Mouse (Mus musculus) stomach, postnatal 0 days (tissue): ENCODE results near the gene Prr19. TPM values are rescaled to one million over a fixed set of nuclear protein-coding genes. Genes with fewer than 3 reads are reported as not detected.

Source experiments
- ATAC-seq: fragments of 200-750 bp; cut with Nextera tagmentation; 2 replicates; pipeline ENCODE4 v1.8.0; 2017; ENCODE audit not compliant: low FRiP score, low TSS enrichment
- DNase-seq: peaks from one replicate; pipeline ENCODE4 v3.0.0-alpha.2; 2016; ENCODE audit warnings: low spot score
- H3K27ac ChIP-seq: fragments of 300-500 bp; sonication (generic); replicated peaks from 2 replicates; pipeline ENCODE4 v1.5.1; 2014; ENCODE audit warnings: mild to moderate bottlenecking, control low read depth
- H3K27me3 ChIP-seq: fragments of 300-500 bp; sonication (generic); 2 replicates; pipeline ENCODE4 v1.6.1; 2014; ENCODE audit warnings: low read length; ENCODE audit not compliant: control insufficient read depth, insufficient read depth
- H3K36me3 ChIP-seq: fragments of 300-500 bp; sonication (generic); 2 replicates; pipeline ENCODE4 v1.6.1; 2014; ENCODE audit warnings: low read length, mixed read lengths; ENCODE audit not compliant: control insufficient read depth, insufficient read depth
- H3K4me1 ChIP-seq: fragments of 300-500 bp; sonication (generic); replicated peaks from 2 replicates; pipeline ENCODE4 v1.6.1; 2014; ENCODE audit warnings: antibody characterized with exemption; ENCODE audit not compliant: control insufficient read depth, insufficient read depth
- H3K4me2 ChIP-seq: fragments of 300-500 bp; sonication (generic); replicated peaks from 2 replicates; pipeline ENCODE4 v1.6.1; 2014; ENCODE audit warnings: low read depth, mild to moderate bottlenecking, control low read depth, moderate library complexity
- H3K4me3 ChIP-seq: fragments of 300-500 bp; sonication (generic); 2 replicates; pipeline ENCODE4 v1.5.1; 2014; ENCODE audit warnings: low read depth, low read length, control low read depth
- H3K9ac ChIP-seq: fragments of 300-500 bp; sonication (generic); 2 replicates; pipeline ENCODE4 v1.6.1; 2014; ENCODE audit warnings: mild to moderate bottlenecking, low read length, control low read depth, mixed read lengths
- H3K9me3 ChIP-seq: fragments of 300-500 bp; sonication (generic); 2 replicates; pipeline ENCODE4 v1.6.1; 2016; ENCODE audit warnings: low read length; ENCODE audit not compliant: control insufficient read depth
- CTCF ChIP-seq: IDR thresholded peaks from 2 replicates; pipeline ENCODE4 v1.5.1; 2016; ENCODE audit warnings: antibody characterized with exemption, low read depth, mild to moderate bottlenecking, moderate library complexity
- EP300 ChIP-seq: optimal IDR thresholded peaks from 2 replicates; pipeline ENCODE3; 2016; ENCODE audit warnings: antibody characterized with exemption
- WGBS: fragments of 180-500 bp; shearing (Covaris S2); extraction: QIAGEN DNeasy Blood & Tissue Kit; methylation state at CpG from one replicate; pipeline ENCODE4 v1.1.7; 2014; 5-methylcytosine and 5-hydroxymethylcytosine counted together
- polyA plus RNA-seq: library from polyadenylated mRNA; unstranded; fragments of >200 nt; fragmentation: Nextera tagmentation; extraction: Ambion mirVana; gene quantifications from 2 replicates; pipeline ENCODE4 v1.2.1, GENCODE M21; 2015

Gene Prr19
- polyA plus RNA-seq, 1 experiment from 2014 or later: 0.07 TPM

GRCm38 (mm10) chr7:25285511-25286238 lies 15.5 kb upstream of the Prr19 start:
- DNase-seq: no peak
- no peak overlapping the region for H3K9ac ChIP-seq
- peaks cover 54% of the 10 kb centered on the region for H3K36me3 ChIP-seq
- H3K4me1 ChIP-seq: peaks cover 18% of the 10 kb centered on the region
- no peaks in the 10 kb centered on the region for H3K27me3 ChIP-seq
- H3K4me3 ChIP-seq: no peak overlapping the region
- no peak overlapping the region for H3K27ac ChIP-seq
- H3K9me3 ChIP-seq: no peaks in the 10 kb centered on the region
- H3K4me2 ChIP-seq: no peak overlapping the region
- 83% methylated on average over 20 of the region's 20 CpGs for WGBS
- TF ChIP-seq CTCF: no peak
- TF ChIP-seq EP300: no peak
- no peak for ATAC-seq

GRCm38 (mm10) chr7:25286989-25287388 lies 14.2 kb upstream of the Prr19 start:
- Histone ChIP-seq H3K36me3 (peaks cover 60% of the 10 kb centered on the region), H3K27ac (no peak overlapping the region), H3K4me2 (no peak overlapping the region), H3K9ac (no peak overlapping the region), H3K4me1 (peaks cover 10% of the 10 kb centered on the region), H3K4me3 (no peak overlapping the region), H3K27me3 (no peaks in the 10 kb centered on the region), H3K9me3 (no peaks in the 10 kb centered on the region)
- 80% methylated on average over 8 of the region's 8 CpGs for WGBS
- DNase-seq (no peak), ATAC-seq (no peak)
- peak; percentile 54 for TF ChIP-seq CTCF
- TF ChIP-seq EP300: no peak

GRCm38 (mm10) chr7:25288011-25288410 lies 13.2 kb upstream of the Prr19 start:
- ATAC-seq: no peak
- WGBS: 96% methylated on average over 11 of the region's 12 CpGs
- peaks cover 10% of the 10 kb centered on the region for H3K4me1 ChIP-seq

DNA sequence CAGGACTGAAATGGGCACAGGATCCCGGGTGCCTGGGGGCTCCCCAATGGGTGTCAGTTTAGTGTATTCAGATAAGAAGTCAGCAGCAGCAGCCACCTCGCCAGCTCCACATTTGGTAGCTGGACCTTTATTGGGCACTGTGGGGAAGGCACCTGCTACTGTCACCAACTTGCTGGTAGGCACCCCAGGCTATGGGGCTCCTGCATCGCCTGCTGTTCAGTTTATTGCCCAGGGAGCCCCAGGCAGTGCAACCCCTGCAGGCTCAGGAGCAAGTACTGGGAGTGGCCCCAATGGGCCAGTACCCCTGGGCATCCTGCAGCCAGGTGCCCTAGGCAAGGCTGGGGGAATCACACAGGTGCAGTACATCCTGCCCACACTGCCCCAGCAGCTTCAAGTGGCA lies 12.5 kb upstream of the Prr19 start:
- Histone ChIP-seq H3K27me3 (no peaks in the 10 kb centered on the region), H3K27ac (no peak overlapping the region), H3K9me3 (no peaks in the 10 kb centered on the region), H3K4me1 (peaks cover 7% of the 10 kb centered on the region), H3K9ac (no peak overlapping the region), H3K4me2 (no peak overlapping the region), H3K4me3 (no peak overlapping the region), H3K36me3 (peaks cover 68% of the 10 kb centered on the region)
- 90% methylated on average over 3 of the region's 3 CpGs for WGBS
- DNase-seq: no peak
- no peak for TF ChIP-seq CTCF
- no peak for TF ChIP-seq EP300
- ATAC-seq: no peak

More at GRCm38 (mm10) chr7:25288011-25288410, 13.2 kb upstream of the Prr19 start:
- DNase-seq: no peak
- TF ChIP-seq EP300 (no peak), CTCF (no peak)
- Histone ChIP-seq H3K9ac (no peak overlapping the region), H3K9me3 (no peaks in the 10 kb centered on the region), H3K36me3 (peaks cover 64% of the 10 kb centered on the region), H3K27ac (no peak overlapping the region), H3K27me3 (no peaks in the 10 kb centered on the region), H3K4me3 (no peak overlapping the region), H3K4me2 (no peak overlapping the region)

- H3K27ac ChIP-seq: no peak overlapping the region
Observed at GRCm38 (mm10) chr7:25289925-25290324, 11.3 kb upstream of the Prr19 start.

DNA sequence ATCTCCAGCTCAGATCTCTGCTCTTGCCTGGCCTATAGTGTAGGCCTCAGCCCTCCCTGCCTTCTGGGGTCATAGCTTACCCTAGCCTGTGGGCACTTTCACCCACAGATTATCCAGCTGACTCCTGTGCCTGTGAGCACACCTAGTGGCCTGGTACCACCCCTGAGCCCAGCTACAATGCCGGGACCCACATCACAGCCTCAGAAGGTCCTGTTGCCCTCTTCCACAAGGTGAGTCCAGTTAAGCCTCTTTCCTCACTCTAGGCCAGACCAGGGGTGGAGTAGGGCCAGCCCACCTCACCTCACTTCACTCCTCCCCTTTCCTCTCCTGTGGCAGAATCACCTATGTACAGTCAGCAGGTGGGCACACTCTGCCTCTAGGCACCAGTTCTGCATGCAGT lies 10.7 kb upstream of the Prr19 start:
- TF ChIP-seq CTCF (no peak), EP300 (no peak)
- Histone ChIP-seq H3K27me3 (no peaks in the 10 kb centered on the region), H3K4me3 (no peak overlapping the region), H3K36me3 (peaks cover 69% of the 10 kb centered on the region), H3K27ac (no peak overlapping the region), H3K9me3 (no peaks in the 10 kb centered on the region), H3K4me1 (no peaks in the 10 kb centered on the region), H3K9ac (no peak overlapping the region), H3K4me2 (no peak overlapping the region)
- peak; percentile 17; the same call in 1 of the 2 replicates for ATAC-seq
- no peak for DNase-seq
- 100% methylated on average over 1 of the region's 1 CpGs for WGBS

More at GRCm38 (mm10) chr7:25289925-25290324, 11.3 kb upstream of the Prr19 start:
- H3K36me3 ChIP-seq: peaks cover 71% of the 10 kb centered on the region
- no peaks in the 10 kb centered on the region for H3K27me3 ChIP-seq
- H3K9me3 ChIP-seq: no peaks in the 10 kb centered on the region
- DNase-seq: no peak
- TF ChIP-seq EP300 (no peak), CTCF (peak; percentile 49)
- 93% methylated on average over 3 of the region's 3 CpGs for WGBS
- ATAC-seq: no peak
- no peaks in the 10 kb centered on the region for H3K4me1 ChIP-seq
- H3K4me3 ChIP-seq: no peak overlapping the region
- no peak overlapping the region for H3K9ac ChIP-seq
- no peak overlapping the region for H3K4me2 ChIP-seq
